Mouse (Mus musculus): ENCODE results near the gene Hapln4. TPM values are rescaled to one million over a fixed set of nuclear protein-coding genes. Genes with fewer than 3 reads are reported as not detected.

The Hapln4 gene
- polyA plus RNA-seq, 1 experiment from 2014 or later, result 0.06 TPM

- Histone ChIP-seq H3K36me3 (replicated peaks) (no peaks in the 10 kb centered on the region), H3K9me3 (replicated peaks) (no peaks in the 10 kb centered on the region), H3K4me3 (replicated peaks) (no peak overlapping the region), H3K9ac (no peak overlapping the region), H3K4me2 (no peak overlapping the region), H3K27me3 (peaks cover 36% of the 10 kb centered on the region), H3K4me1 (replicated peaks) (no peaks in the 10 kb centered on the region), H3K27ac (replicated peaks) (no peak overlapping the region)
- no peak for ATAC-seq (ENCODE audit: insufficient read depth)
- whole genome bisulfite sequencing (ENCODE audit: insufficient replicate concordance), result 13% methylated on average over 6 of the region's 6 CpGs
Measured at GRCm38 (mm10) chr8:70104506-70104905, 21.2 kb downstream of the Hapln4 start.

- Histone ChIP-seq H3K4me2 (no peak overlapping the region), H3K36me3 (replicated peaks) (no peaks in the 10 kb centered on the region), H3K27ac (replicated peaks) (no peak overlapping the region), H3K9me3 (replicated peaks) (no peaks in the 10 kb centered on the region), H3K9ac (no peak overlapping the region), H3K4me3 (replicated peaks) (no peak overlapping the region), H3K27me3 (peaks cover 38% of the 10 kb centered on the region), H3K4me1 (replicated peaks) (no peaks in the 10 kb centered on the region)
- WGBS (ENCODE audit: insufficient replicate concordance), result 54% methylated on average over 7 of the region's 7 CpGs
- ATAC-seq (ENCODE audit: insufficient read depth), result no peak
Measured at GRCm38 (mm10) chr8:70104922-70105321, 21.7 kb downstream of the Hapln4 start.

- peaks cover 83% of the 10 kb centered on the region for H3K27me3 ChIP-seq
- H3K4me2 ChIP-seq, result no peak overlapping the region
- H3K9ac ChIP-seq, result no peak overlapping the region
- no peak overlapping the region for H3K27ac ChIP-seq (replicated peaks)
- H3K9me3 ChIP-seq (replicated peaks), result no peaks in the 10 kb centered on the region
- ATAC-seq (ENCODE audit: insufficient read depth), result no peak
- H3K36me3 ChIP-seq (replicated peaks), result no peaks in the 10 kb centered on the region
- H3K4me1 ChIP-seq (replicated peaks), result no peaks in the 10 kb centered on the region
- no peak overlapping the region for H3K4me3 ChIP-seq (replicated peaks)
- 48% methylated on average over 2 of the region's 2 CpGs for WGBS (ENCODE audit: insufficient replicate concordance)
Measured at GRCm38 (mm10) chr8:70110451-70110850, 27.2 kb downstream of the Hapln4 start.

- no peaks in the 10 kb centered on the region for H3K4me1 ChIP-seq (replicated peaks)
- H3K4me3 ChIP-seq (replicated peaks), result no peak overlapping the region
- H3K27me3 ChIP-seq, result peaks cover 91% of the 10 kb centered on the region
- no peak overlapping the region for H3K27ac ChIP-seq (replicated peaks)
- no peak for ATAC-seq (ENCODE audit: insufficient read depth)
- H3K9ac ChIP-seq, result no peak overlapping the region
- no peaks in the 10 kb centered on the region for H3K9me3 ChIP-seq (replicated peaks)
- WGBS (ENCODE audit: insufficient replicate concordance), result 42% methylated on average over 23 of the region's 23 CpGs
- H3K4me2 ChIP-seq, result no peak overlapping the region
- no peaks in the 10 kb centered on the region for H3K36me3 ChIP-seq (replicated peaks)
Measured at GRCm38 (mm10) chr8:70111192-70111795, 28.0 kb downstream of the Hapln4 start.

- H3K4me2 ChIP-seq, result no peak overlapping the region
- ATAC-seq (ENCODE audit: insufficient read depth), result no peak
- H3K9ac ChIP-seq, result no peak overlapping the region
- no peak overlapping the region for H3K27ac ChIP-seq (replicated peaks)
- peaks cover 97% of the 10 kb centered on the region for H3K27me3 ChIP-seq
- H3K4me1 ChIP-seq (replicated peaks), result no peaks in the 10 kb centered on the region
- whole genome bisulfite sequencing (ENCODE audit: insufficient replicate concordance), result 8% methylated on average over 43 of the region's 43 CpGs
- H3K9me3 ChIP-seq (replicated peaks), result no peaks in the 10 kb centered on the region
- no peak overlapping the region for H3K4me3 ChIP-seq (replicated peaks)
- no peaks in the 10 kb centered on the region for H3K36me3 ChIP-seq (replicated peaks)
Measured at GRCm38 (mm10) chr8:70112401-70113016, 29.3 kb downstream of the Hapln4 start.

- WGBS (ENCODE audit: insufficient replicate concordance), result 14% methylated on average over 6 of the region's 6 CpGs
- Histone ChIP-seq H3K4me1 (replicated peaks) (no peaks in the 10 kb centered on the region), H3K36me3 (replicated peaks) (no peaks in the 10 kb centered on the region), H3K4me3 (replicated peaks) (no peak overlapping the region), H3K9me3 (replicated peaks) (no peaks in the 10 kb centered on the region), H3K27ac (replicated peaks) (no peak overlapping the region), H3K27me3 (peaks cover 99% of the 10 kb centered on the region), H3K4me2 (no peak overlapping the region), H3K9ac (no peak overlapping the region)
- ATAC-seq (ENCODE audit: insufficient read depth), result no peak
Measured at GRCm38 (mm10) chr8:70114488-70114887, 31.2 kb downstream of the Hapln4 start.

GRCm38 (mm10) chr8:70114892-70115291 is 31.6 kb downstream of the Hapln4 start:
- Histone ChIP-seq H3K27ac (replicated peaks) (no peak overlapping the region), H3K4me2 (no peak overlapping the region), H3K9ac (no peak overlapping the region), H3K36me3 (replicated peaks) (no peaks in the 10 kb centered on the region), H3K4me1 (replicated peaks) (no peaks in the 10 kb centered on the region), H3K27me3 (peaks cover 99% of the 10 kb centered on the region), H3K4me3 (replicated peaks) (no peak overlapping the region), H3K9me3 (replicated peaks) (no peaks in the 10 kb centered on the region)
- 53% methylated on average over 13 of the region's 13 CpGs for WGBS (ENCODE audit: insufficient replicate concordance)
- no peak for ATAC-seq (ENCODE audit: insufficient read depth)

- WGBS (ENCODE audit: insufficient replicate concordance), result 3% methylated on average over 9 of the region's 9 CpGs
- H3K4me1 ChIP-seq (replicated peaks), result no peaks in the 10 kb centered on the region
Measured at GRCm38 (mm10) chr8:70117611-70118010, 34.4 kb downstream of the Hapln4 start.

GRCm38 (mm10) chr8:70118726-70119700 is 35.8 kb downstream of the Hapln4 start:
- peaks cover 97% of the 10 kb centered on the region for H3K27me3 ChIP-seq
- H3K4me3 ChIP-seq (replicated peaks), result no peak overlapping the region
- WGBS (ENCODE audit: insufficient replicate concordance), result 9% methylated on average over 17 of the region's 17 CpGs
- H3K9me3 ChIP-seq (replicated peaks), result no peaks in the 10 kb centered on the region
- no peak overlapping the region for H3K9ac ChIP-seq
- H3K4me1 ChIP-seq (replicated peaks), result no peaks in the 10 kb centered on the region
- H3K27ac ChIP-seq (replicated peaks), result no peak overlapping the region
- ATAC-seq (ENCODE audit: insufficient read depth), result no peak
- no peak overlapping the region for H3K4me2 ChIP-seq
- H3K36me3 ChIP-seq (replicated peaks), result no peaks in the 10 kb centered on the region

More at GRCm38 (mm10) chr8:70117611-70118010, 34.4 kb downstream of the Hapln4 start:
- H3K4me3 ChIP-seq (replicated peaks), result no peak overlapping the region
- H3K27me3 ChIP-seq, result peaks cover 99% of the 10 kb centered on the region
- H3K9me3 ChIP-seq (replicated peaks), result no peaks in the 10 kb centered on the region
- H3K27ac ChIP-seq (replicated peaks), result no peak overlapping the region
- H3K9ac ChIP-seq, result no peak overlapping the region
- H3K4me2 ChIP-seq, result no peak overlapping the region
- no peak for ATAC-seq (ENCODE audit: insufficient read depth)
- H3K36me3 ChIP-seq (replicated peaks), result no peaks in the 10 kb centered on the region

GRCm38 (mm10) chr8:70120667-70121066 is 37.4 kb downstream of the Hapln4 start, which contains the start of gene Ncan:
Ncan (minus strand) TSS chr8:70120873.
- no peak within 1 kb of the TSS for H3K4me2 ChIP-seq

GRCm38 (mm10) chr8:70122863-70123262 is 39.6 kb downstream of the Hapln4 start:
- Histone ChIP-seq H3K27ac (replicated peaks) (no peak overlapping the region), H3K4me1 (replicated peaks) (no peaks in the 10 kb centered on the region), H3K36me3 (replicated peaks) (no peaks in the 10 kb centered on the region), H3K27me3 (peaks cover 79% of the 10 kb centered on the region), H3K9ac (no peak overlapping the region), H3K4me3 (replicated peaks) (no peak overlapping the region), H3K9me3 (replicated peaks) (no peaks in the 10 kb centered on the region), H3K4me2 (no peak overlapping the region)
- 47% methylated on average over 2 of the region's 2 CpGs for WGBS (ENCODE audit: insufficient replicate concordance)
- no peak for ATAC-seq (ENCODE audit: insufficient read depth)

More at GRCm38 (mm10) chr8:70120667-70121066, 37.4 kb downstream of the Hapln4 start, which contains the start of gene Ncan:
- Histone ChIP-seq H3K36me3 (replicated peaks) (no peaks in the 10 kb centered on the region), H3K9me3 (replicated peaks) (no peaks in the 10 kb centered on the region), H3K9ac (no peak within 1 kb of the TSS), H3K4me3 (replicated peaks) (no peak within 1 kb of the TSS), H3K4me1 (replicated peaks) (no peaks in the 10 kb centered on the region), H3K27ac (replicated peaks) (no peak within 1 kb of the TSS), H3K27me3 (peaks cover 94% of the 10 kb centered on the region)
- WGBS (ENCODE audit: insufficient replicate concordance), result 3% methylated on average over 19 of the region's 19 CpGs
- ATAC-seq (ENCODE audit: insufficient read depth), result no peak

Measured in liver, embryonic 15.5 days (tissue).